Mouse (Mus musculus) bone marrow macrophage, adult 2 months (primary cell): Measurements from ENCODE around the gene Emilin3.

Experiments
- CTCF ChIP-seq: IDR thresholded peaks from 2 replicates; pipeline ENCODE4 v1.5.1; 2012; ENCODE audit warnings: low read depth, mild to moderate bottlenecking, low read length, moderate library complexity
- POLR2A ChIP-seq: IDR thresholded peaks from 2 replicates; pipeline ENCODE4 v1.6.1; 2012; ENCODE audit warnings: mild to moderate bottlenecking, low read depth, low read length, borderline replicate concordance

- TF ChIP-seq CTCF (no peak), POLR2A (no peak)
Observed at GRCm38 (mm10) chr2:160951595-160951994, 39.5 kb upstream of the Emilin3 start.
